Mouse (Mus musculus) brain, embryonic 14.5 days (tissue): ENCODE measurements around the gene Igdcc3.

Source experiments
- CTCF ChIP-seq: fragments of 200-500 bp; IDR thresholded peaks from 2 replicates; pipeline ENCODE4 v1.5.1; 2012; ENCODE audit warnings: inconsistent platforms, mild to moderate bottlenecking, moderate library complexity, borderline replicate concordance; ENCODE audit not compliant: insufficient read depth, insufficient read length; ENCODE audit errors: extremely low read depth
- POLR2A ChIP-seq: fragments of 200-500 bp; IDR thresholded peaks from 2 replicates; pipeline ENCODE4 v1.6.1; 2012; ENCODE audit warnings: mild to moderate bottlenecking, inconsistent platforms, borderline replicate concordance; ENCODE audit not compliant: poor library complexity, insufficient read depth, insufficient read length, severe bottlenecking; ENCODE audit errors: extremely low read depth

DNA sequence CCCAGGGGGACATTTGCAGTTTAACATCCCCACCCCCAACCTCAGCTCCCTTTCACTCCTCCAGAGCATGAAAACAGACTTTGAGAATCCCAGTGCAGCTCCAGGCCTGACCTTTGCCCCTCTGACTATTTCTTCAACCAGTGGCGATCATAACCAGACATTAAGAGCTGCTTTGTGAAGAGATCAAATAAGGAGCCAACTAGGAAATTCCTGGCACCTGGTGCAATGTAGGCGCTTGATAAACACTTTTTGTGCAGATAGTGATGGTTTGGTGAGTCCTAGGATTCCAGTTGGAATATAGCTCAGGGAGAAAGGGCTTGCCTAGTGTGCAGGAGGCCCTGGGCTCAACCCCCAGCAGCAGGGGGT is 50.4 kb downstream of the Igdcc3 start:
- TF ChIP-seq POLR2A (no peak), CTCF (no peak)
